Mouse (Mus musculus) ES-Bruce4 (cell line): ENCODE results near the gene Hist1h2aa.

ENCODE experiments used
- CTCF ChIP-seq: IDR thresholded peaks from one replicate; pipeline ENCODE4 v1.8.1; 2011; ENCODE audit warnings: low read depth, low read length
- EP300 ChIP-seq: IDR thresholded peaks from 2 replicates; pipeline ENCODE4 v1.6.1; 2011; ENCODE audit warnings: low read depth, low read length; ENCODE audit not compliant: insufficient read depth
- POLR2A ChIP-seq: IDR thresholded peaks from one replicate; pipeline ENCODE4 v1.8.1; 2011; ENCODE audit warnings: low read length; ENCODE audit not compliant: insufficient read depth

DNA sequence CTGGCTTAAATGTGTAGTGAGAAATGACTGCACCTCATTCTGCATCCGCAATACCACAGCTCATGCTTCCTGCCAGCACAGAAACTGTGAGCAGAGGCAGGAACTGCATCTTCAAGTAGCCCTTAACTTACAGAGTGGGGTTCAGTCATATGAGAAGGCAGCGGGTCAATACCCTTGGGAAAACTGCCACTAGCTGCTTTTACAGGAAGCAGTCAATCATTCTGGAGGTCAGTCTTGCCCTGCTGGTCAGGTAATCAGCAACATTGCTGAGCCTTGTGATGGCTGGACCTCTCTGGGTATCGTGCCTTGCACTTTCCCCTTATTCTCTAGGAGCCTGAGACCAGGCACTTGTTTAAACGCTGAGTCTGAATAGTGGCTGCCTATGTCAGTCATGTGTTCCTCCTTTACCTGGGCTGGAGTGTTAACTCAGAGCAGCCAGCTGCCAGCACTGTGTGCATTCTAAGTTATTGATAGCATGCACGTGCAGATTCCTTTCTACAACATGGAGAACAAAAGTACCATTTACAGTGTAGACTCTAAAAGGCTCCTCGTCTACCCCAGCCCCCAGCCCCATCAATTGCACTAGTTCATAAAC lies 45.2 kb upstream of the Hist1h2aa start:
- TF ChIP-seq CTCF (no peak), POLR2A (no peak), EP300 (no peak)
